Mouse (Mus musculus) lung, postnatal 0 days (tissue): ENCODE data around the gene Abi2.

Source experiments
- CTCF ChIP-seq: IDR thresholded peaks from 2 replicates; pipeline ENCODE4 v1.5.1; 2016; ENCODE audit warnings: antibody characterized with exemption, mild to moderate bottlenecking
- EP300 ChIP-seq: IDR thresholded peaks from 2 replicates; pipeline ENCODE4 v1.6.1; 2016; ENCODE audit warnings: antibody characterized with exemption, mild to moderate bottlenecking, control low read depth

GRCm38 (mm10) chr1:60469491-60469890 lies 60.1 kb downstream of the Abi2 start:
- TF ChIP-seq CTCF, result no peak
- no peak for TF ChIP-seq EP300
